Mouse (Mus musculus) erythroblast, embryonic 14.5 days (primary cell): ENCODE data around the gene Arnt. TPM values are rescaled to one million over a fixed set of nuclear protein-coding genes. Genes with fewer than 3 reads are reported as not detected.
"Not testable (repeated sequence)": the region's sequence is repeated elsewhere in the genome, so short reads cannot be mapped to it uniquely, and the experiment has no call there.

Experiments
- H3K27me3 ChIP-seq: 2 replicates; pipeline ENCODE4 v1.6.1; 2012; ENCODE audit warnings: inconsistent platforms; ENCODE audit not compliant: control insufficient read depth
- H3K36me3 ChIP-seq: 2 replicates; pipeline ENCODE4 v1.6.1; 2012; ENCODE audit warnings: mild to moderate bottlenecking, inconsistent platforms; ENCODE audit not compliant: control insufficient read depth
- H3K4me1 ChIP-seq: 2 replicates; pipeline ENCODE4 v1.6.1; 2012; ENCODE audit warnings: inconsistent platforms; ENCODE audit not compliant: control insufficient read depth
- H3K4me3 ChIP-seq: replicated peaks from 2 replicates; pipeline ENCODE3; 2012; ENCODE audit warnings: moderate library complexity, mild to moderate bottlenecking, inconsistent platforms
- H3K9me3 ChIP-seq: 2 replicates; pipeline ENCODE4 v1.6.1; 2012; ENCODE audit warnings: low read length, inconsistent platforms, mixed read lengths; ENCODE audit not compliant: control insufficient read depth
- GATA1 ChIP-seq: IDR thresholded peaks from 2 replicates; pipeline ENCODE4 v1.6.1; 2012; ENCODE audit warnings: low read length, inconsistent platforms, mixed read lengths
- TAL1 ChIP-seq: IDR thresholded peaks from 3 replicates; pipeline ENCODE4 v1.6.1; 2012; ENCODE audit warnings: low read length, inconsistent platforms, mixed read lengths
- polyA plus RNA-seq: library from polyadenylated mRNA; stranded (reverse); fragments of >175 nt; gene quantifications from 2 replicates; pipeline ENCODE4 v1.2.3, GENCODE M21; 2012

The Arnt gene
- polyA plus RNA-seq, 1 experiment: 2.0 TPM

DNA sequence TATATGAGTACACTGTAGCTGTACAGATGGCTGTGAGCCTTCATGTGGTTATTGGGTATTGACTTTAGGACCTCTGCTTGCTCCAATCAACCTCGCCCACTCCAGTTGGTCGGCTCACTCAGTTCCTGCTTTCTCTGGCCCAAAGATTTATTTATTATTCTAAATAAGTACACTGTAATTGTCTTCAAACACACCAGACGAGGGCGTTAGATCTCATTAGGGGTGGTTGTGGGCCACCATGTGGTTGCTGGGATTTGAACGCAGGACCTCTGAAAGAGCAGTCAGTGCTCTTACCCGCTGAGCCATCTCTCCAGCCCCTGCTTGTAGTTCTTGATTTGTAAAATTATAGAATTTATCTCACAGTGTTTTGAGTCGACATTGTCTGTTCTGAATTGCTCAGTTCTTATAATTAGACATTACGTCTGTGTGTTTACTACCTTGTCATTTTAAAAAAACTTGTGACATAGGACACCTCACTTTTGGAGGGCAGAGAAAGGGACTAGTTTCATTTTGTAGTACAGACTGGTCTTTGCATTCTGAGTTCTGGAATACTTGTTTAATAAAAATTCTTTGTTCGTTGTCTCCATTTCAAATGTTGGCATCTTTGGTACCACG, 780 bp upstream of the Arnt start:
- Histone ChIP-seq H3K9me3 (no peaks in the 10 kb centered on the region), H3K36me3 (peaks cover 21% of the 10 kb centered on the region), H3K4me1 (peaks cover 35% of the 10 kb centered on the region), H3K27me3 (peaks cover 18% of the 10 kb centered on the region), H3K4me3 (peak overlapping the region; percentile 70)
- TF ChIP-seq TAL1: no peak
- TF ChIP-seq GATA1: no peak

DNA sequence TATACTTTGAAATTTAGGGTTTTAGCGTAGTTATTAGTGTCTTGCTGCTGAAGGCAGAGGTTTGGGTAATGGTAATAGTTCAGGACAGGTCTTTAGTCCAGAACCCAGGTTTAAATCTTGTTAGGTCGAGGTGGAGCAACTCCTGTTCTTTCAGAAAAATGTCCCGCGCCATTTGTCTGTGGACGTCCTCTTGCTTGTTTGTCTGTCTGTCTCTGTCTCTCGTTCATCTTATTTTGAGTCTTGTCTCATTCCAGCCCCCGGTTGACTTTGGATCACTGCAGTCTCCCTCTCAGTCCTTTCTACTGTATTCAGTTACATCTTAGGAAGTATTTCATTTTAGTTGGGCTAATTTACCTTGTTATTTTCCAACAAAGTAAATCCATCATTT, 789 bp downstream of the Arnt start:
- H3K36me3 ChIP-seq: peaks cover 33% of the 10 kb centered on the region
- H3K4me3 ChIP-seq: peak overlapping the region; percentile 70
- peaks cover 43% of the 10 kb centered on the region for H3K4me1 ChIP-seq
- peaks cover 5% of the 10 kb centered on the region for H3K27me3 ChIP-seq
- no peaks in the 10 kb centered on the region for H3K9me3 ChIP-seq
- no peak for TF ChIP-seq TAL1

DNA sequence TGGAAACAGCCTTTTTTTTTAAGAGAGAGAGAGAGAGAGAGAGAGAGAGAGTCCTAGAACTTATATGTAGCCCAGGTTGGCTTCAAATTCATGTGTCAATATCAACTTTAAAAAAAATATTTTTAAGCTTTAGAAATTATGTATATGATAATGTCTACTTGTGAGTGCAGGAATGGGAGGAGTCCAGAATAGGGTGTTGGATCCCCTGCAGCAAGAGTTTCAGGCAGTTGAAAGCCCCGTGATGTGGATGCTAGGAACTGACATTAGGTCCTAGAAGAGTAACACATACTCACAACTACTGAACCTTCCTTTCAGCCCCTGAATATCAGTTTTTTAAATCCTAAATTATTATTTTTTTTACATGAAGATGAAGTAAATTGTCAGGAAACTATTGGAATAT, 1.4 kb downstream of the Arnt start:
- H3K4me1 ChIP-seq: peaks cover 43% of the 10 kb centered on the region
- H3K36me3 ChIP-seq: peaks cover 38% of the 10 kb centered on the region
- H3K9me3 ChIP-seq: no peaks in the 10 kb centered on the region
- peak overlapping the region; percentile 70 for H3K4me3 ChIP-seq
- H3K27me3 ChIP-seq: peaks cover 4% of the 10 kb centered on the region; the same call in 1 of the 2 replicates
- TF ChIP-seq TAL1 (no peak), GATA1 (no peak)

DNA sequence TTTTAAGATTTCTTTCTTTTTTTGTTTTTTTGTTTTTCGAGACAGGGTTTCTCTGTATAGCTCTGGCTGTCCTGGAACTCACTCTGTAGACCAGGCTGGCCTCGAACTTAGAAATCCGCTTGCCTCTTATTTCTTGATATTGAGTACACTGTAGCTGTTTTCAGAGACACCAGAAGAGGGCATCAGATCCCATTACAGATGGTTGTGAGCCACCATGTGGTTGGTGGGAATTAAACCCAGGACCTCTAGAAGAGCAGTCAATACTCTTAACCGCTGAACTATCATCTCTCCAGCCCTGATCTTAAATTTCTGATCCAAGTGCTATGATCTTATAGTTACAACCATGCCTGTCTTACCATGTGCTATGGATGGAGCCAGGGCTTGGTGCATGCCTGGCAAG, 4.4 kb downstream of the Arnt start:
- peaks cover 40% of the 10 kb centered on the region for H3K4me1 ChIP-seq
- not testable (repeated sequence) for H3K9me3 ChIP-seq, H3K27me3 ChIP-seq, H3K4me3 ChIP-seq
- H3K36me3 ChIP-seq: peaks cover 53% of the 10 kb centered on the region

DNA sequence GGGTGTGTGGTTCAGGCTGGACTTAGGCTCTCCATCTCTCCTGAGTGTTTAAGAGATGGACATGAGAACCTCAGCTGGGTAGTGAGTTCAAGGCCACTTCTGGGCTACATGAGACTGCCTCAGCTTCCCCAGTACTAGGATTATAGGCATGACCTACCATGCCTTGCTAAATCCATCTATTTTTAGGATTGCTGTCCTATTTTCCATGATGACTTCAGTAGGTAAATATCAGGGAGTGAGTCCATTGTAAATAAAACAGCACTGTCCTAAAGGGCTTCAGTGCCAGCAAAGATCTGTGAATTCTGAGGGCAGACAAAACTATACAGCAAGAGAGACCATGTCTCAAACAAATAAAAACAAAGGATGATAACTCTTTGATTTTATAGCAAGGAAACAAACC, 5.5 kb downstream of the Arnt start:
- Histone ChIP-seq H3K4me3 (no peak overlapping the region), H3K27me3 (no peaks in the 10 kb centered on the region), H3K4me1 (peaks cover 39% of the 10 kb centered on the region), H3K9me3 (no peaks in the 10 kb centered on the region), H3K36me3 (peaks cover 61% of the 10 kb centered on the region)
- TF ChIP-seq GATA1 (no peak), TAL1 (no peak)

DNA sequence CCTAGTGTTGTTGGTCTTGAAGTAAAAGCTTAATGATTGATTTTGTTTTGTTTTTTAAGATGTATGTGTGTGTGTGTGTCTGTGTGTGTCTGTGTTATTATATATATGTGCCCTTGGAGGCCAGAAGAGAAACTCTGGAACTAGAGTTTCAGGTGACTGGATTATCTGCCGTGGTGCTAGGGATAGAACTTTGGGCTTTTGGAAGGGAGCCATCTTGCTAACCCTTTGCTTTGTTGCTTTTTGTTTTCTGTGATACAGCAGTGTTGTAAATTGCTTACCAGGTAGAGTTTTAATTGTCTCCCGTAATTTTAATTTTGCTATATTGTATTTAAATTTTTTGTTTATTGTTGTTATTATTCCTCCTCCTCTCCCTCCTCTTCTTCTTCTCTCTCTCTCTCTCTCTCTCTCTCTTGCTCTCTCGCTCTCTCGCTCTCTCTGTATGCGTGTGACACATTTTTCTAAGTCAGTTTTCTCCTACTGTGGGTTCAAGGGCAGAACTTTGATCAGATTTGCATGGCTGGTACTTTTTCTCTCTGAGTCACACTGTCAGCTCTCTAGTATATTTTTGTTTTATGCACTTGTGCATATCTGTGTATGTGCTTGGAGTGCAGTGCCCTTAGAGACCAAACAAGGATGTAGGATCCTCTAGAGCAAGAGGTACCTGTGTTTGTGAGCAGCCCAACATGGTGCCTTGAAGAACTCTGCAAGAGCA, 8.4 kb downstream of the Arnt start:
- Histone ChIP-seq H3K9me3 (no peaks in the 10 kb centered on the region), H3K27me3 (no peaks in the 10 kb centered on the region), H3K4me3 (no peak overlapping the region), H3K36me3 (peaks cover 62% of the 10 kb centered on the region), H3K4me1 (peaks cover 18% of the 10 kb centered on the region)
- no peak for TF ChIP-seq TAL1
- no peak for TF ChIP-seq GATA1

DNA sequence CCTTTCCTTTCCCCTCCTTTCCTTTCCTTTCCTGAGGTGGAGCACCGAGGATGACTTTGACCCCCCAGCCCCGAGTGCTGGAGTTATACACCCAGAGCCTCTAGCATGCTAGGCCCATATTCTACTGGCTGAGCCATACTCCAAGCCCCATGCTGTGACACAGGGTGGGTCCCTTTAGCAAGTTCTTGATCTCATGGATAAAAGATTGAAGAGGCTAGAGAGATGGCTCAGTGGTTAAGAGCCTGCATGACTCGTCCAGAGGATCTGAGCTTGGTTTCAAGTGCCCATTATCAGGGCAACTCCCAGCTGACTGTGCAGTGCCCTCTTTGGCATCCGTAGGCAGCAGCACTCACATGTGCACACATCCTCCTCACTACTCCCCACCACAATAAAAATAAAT, 11.1 kb downstream of the Arnt start:
- Histone ChIP-seq H3K4me3 (no peak overlapping the region), H3K27me3 (no peaks in the 10 kb centered on the region), H3K36me3 (peaks cover 61% of the 10 kb centered on the region), H3K4me1 (peaks cover 8% of the 10 kb centered on the region), H3K9me3 (no peaks in the 10 kb centered on the region)
- TF ChIP-seq TAL1 (no peak), GATA1 (no peak)

DNA sequence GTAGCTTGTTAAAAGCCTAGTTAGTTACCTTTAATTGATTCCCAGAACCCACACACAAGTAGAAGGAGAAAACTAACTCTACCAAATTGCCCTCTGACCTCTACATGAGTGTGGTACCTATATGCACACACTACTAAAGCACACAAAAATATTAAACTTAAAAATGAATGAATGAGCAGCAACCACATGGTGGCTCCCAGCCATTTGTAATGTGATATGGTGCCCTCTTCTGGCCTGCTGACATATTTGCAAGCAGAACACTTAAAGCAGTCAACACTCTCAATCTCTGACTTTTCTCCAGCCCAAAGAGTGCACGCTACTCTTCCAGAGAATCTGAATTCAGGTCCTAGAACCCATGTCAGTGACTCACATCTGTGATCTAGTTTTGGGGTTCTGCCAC, 16.2 kb downstream of the Arnt start:
- Histone ChIP-seq H3K36me3 (peaks cover 81% of the 10 kb centered on the region), H3K4me1 (no peaks in the 10 kb centered on the region), H3K27me3 (no peaks in the 10 kb centered on the region), H3K9me3 (no peaks in the 10 kb centered on the region), H3K4me3 (no peak overlapping the region)
- TF ChIP-seq GATA1 (no peak), TAL1 (no peak)

DNA sequence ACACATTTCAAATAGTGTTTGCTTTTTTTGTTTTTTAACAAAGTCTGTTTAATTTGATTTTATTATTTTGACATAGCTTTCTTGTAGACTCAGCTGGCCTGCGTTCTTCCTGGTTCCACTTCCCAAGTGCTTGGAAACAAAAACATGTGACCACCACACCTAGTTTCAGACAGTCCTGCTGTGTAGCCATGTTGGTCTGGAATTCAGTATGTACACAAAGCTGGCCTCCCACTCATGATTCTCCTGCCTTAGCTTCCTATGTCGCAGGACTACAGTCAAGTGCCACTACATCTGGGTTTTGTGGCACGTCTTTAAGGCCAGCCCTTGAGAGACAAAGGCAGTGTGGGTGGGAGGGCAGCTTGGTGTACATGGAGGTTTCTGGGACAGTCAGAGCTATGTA, 16.7 kb downstream of the Arnt start:
- Histone ChIP-seq H3K27me3 (no peaks in the 10 kb centered on the region), H3K4me1 (no peaks in the 10 kb centered on the region; the same call in 1 of the 2 replicates), H3K9me3 (no peaks in the 10 kb centered on the region), H3K36me3 (peaks cover 79% of the 10 kb centered on the region), H3K4me3 (no peak overlapping the region)
- TF ChIP-seq GATA1: no peak
- TF ChIP-seq TAL1: no peak

DNA sequence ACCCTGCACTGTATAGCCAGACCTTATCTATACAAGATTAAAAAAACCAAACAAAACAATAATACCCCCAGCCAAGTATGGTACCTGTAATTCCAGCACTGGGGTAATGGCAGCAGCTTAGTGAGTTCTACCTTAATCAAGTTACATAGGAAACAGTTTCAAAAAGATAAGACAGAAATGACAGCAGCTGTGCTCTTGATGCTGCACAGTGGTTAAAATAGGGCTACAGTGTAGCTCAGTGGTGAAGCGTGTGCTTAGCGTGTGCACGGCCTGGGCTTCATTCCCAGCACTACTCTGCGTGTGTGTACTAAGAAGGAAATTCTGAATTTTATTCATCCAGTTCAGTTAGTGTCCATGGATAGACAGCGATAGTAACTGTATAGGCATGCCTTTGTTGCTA, 22.2 kb downstream of the Arnt start:
- Histone ChIP-seq H3K4me1 (peaks cover 8% of the 10 kb centered on the region), H3K4me3 (no peak overlapping the region), H3K9me3 (no peaks in the 10 kb centered on the region), H3K27me3 (no peaks in the 10 kb centered on the region), H3K36me3 (peaks cover 90% of the 10 kb centered on the region)
- TF ChIP-seq GATA1: no peak
- TF ChIP-seq TAL1: no peak
